Mouse (Mus musculus) G1E (cell line): Measurements from ENCODE around the gene 2010300C02Rik.

Experiments used
- CTCF ChIP-seq: IDR thresholded peaks from 2 replicates; pipeline ENCODE4 v1.5.1; 2012; ENCODE audit warnings: low read depth, low read length, inconsistent platforms, mixed read lengths
- GATA1 ChIP-seq: IDR thresholded peaks from 2 replicates; pipeline ENCODE4 v1.6.1; 2012; ENCODE audit warnings: borderline replicate concordance, low read length, inconsistent platforms, mixed read lengths
- POLR2AphosphoS5 ChIP-seq: IDR thresholded peaks from 2 replicates; pipeline ENCODE4 v1.6.1; 2012; ENCODE audit warnings: low read depth, low read length, inconsistent platforms; ENCODE audit not compliant: insufficient replicate concordance

DNA sequence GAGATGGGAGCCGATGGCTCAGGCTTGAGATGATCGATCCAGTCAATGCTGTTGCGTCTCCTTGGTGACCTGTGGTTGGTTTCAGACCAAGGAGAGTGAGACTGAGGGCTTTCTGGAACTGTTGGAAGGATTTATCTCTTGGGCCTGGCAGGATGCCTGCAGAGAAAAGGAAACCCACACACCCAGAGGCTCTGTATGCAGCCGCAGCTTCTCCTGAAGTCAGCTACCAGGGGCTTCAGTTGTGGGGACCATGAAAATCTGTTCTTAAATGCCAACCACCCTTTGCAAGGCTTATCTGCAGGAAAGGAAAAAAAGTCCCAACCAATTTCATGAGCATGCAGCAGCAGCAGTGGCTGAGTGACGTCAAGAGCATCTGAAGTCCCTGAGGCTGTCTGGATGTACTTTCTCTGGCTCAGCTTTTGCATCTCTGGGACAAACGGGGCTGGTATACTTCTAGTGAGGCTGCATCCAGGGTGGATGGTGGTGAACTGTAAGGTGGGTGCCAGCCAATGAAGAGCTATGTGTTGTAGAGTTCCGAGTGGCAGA lies 42.8 kb downstream of the 2010300C02Rik start:
- no peak for TF ChIP-seq POLR2AphosphoS5
- TF ChIP-seq CTCF = no peak
- TF ChIP-seq GATA1 = no peak
